Mouse (Mus musculus) heart, embryonic 15.5 days (tissue): ENCODE results near the gene Slc7a5. TPM values are rescaled to one million over a fixed set of nuclear protein-coding genes. Genes with fewer than 3 reads are reported as not detected.
A peak's percentile ranks its signal among the peaks of the same experiment; 100 is the strongest.

ENCODE experiments used
- ATAC-seq: fragments of 200-750 bp; cut with Nextera tagmentation; replicated peaks from 2 replicates; pipeline ENCODE4 v1.8.0; 2017; ENCODE audit warnings: low read depth, moderate TSS enrichment; ENCODE audit not compliant: insufficient number of reproducible peaks, insufficient read depth, low FRiP score
- H3K27ac ChIP-seq: fragments of 300-500 bp; sonication (generic); 2 replicates; pipeline ENCODE4 v1.5.1; 2015; ENCODE audit warnings: mild to moderate bottlenecking, inconsistent platforms
- H3K27me3 ChIP-seq: fragments of 300-500 bp; sonication (generic); 2 replicates; pipeline ENCODE4 v1.6.1; 2015; ENCODE audit warnings: inconsistent platforms
- H3K36me3 ChIP-seq: fragments of 300-500 bp; sonication (generic); 2 replicates; pipeline ENCODE4 v1.6.1; 2015; ENCODE audit warnings: mild to moderate bottlenecking, inconsistent platforms
- H3K4me1 ChIP-seq: fragments of 300-500 bp; sonication (generic); replicated peaks from 2 replicates; pipeline ENCODE4 v1.6.1; 2015; ENCODE audit warnings: inconsistent platforms
- H3K4me2 ChIP-seq: fragments of 300-500 bp; sonication (generic); 2 replicates; pipeline ENCODE4 v1.6.1; 2015; ENCODE audit warnings: inconsistent platforms, mild to moderate bottlenecking, moderate library complexity
- H3K4me3 ChIP-seq: fragments of 300-500 bp; sonication (generic); 2 replicates; pipeline ENCODE4 v1.5.1; 2015; ENCODE audit warnings: mild to moderate bottlenecking, inconsistent platforms
- H3K9ac ChIP-seq: fragments of 300-500 bp; sonication (generic); 2 replicates; pipeline ENCODE4 v1.6.1; 2015; ENCODE audit warnings: mild to moderate bottlenecking, inconsistent platforms
- H3K9me3 ChIP-seq: fragments of 300-500 bp; sonication (generic); replicated peaks from 2 replicates; pipeline ENCODE4 v1.6.1; 2016; ENCODE audit warnings: inconsistent platforms
- WGBS: fragments of 180-500 bp; shearing (Covaris S2); methylation state at CpG from one replicate; pipeline ENCODE4 v1.1.7; 2015; ENCODE audit warnings: mixed read lengths; 5-methylcytosine and 5-hydroxymethylcytosine counted together
- polyA plus RNA-seq: library from polyadenylated mRNA; unstranded; fragments of >200 nt; fragmentation: Nextera tagmentation; extraction: Ambion mirVana; gene quantifications from 2 replicates; pipeline ENCODE4 v1.2.1, GENCODE M21; 2015

The Slc7a5 gene
- polyA plus RNA-seq, 1 experiment from 2014 or later, result 12.0 TPM

DNA sequence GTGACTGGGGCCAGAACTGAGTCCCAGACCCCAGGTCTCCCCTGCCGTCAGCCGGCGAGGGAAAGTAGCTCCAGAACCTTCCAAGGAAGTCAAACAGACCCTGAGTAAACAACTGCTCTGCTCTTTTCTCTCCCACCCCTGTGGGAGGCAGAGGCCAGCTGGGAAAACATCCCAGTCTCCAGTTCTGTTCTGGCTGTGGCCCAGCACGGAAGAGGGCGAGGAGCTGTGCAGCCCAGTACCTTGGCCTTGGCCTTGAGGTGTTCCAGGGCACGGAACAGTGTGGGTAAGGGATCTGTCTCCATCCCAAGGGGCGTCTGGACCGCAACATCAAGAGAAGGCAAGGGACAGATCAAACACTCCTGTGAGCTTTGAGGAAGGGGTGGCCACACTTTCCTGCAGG lies 14.6 kb upstream of the Slc7a5 start:
- Histone ChIP-seq H3K4me2 (no peak overlapping the region), H3K4me1 (peaks cover 12% of the 10 kb centered on the region; the same call in 1 of the 2 replicates), H3K9ac (no peak overlapping the region), H3K4me3 (no peak overlapping the region), H3K9me3 (no peaks in the 10 kb centered on the region), H3K27me3 (no peaks in the 10 kb centered on the region), H3K36me3 (no peaks in the 10 kb centered on the region), H3K27ac (peak overlapping the region; percentile 31; the same call in 1 of the 2 replicates)
- WGBS, result 47% methylated on average over 8 of the region's 8 CpGs
- ATAC-seq, result peak; percentile 85

- H3K27me3 ChIP-seq, result no peaks in the 10 kb centered on the region
- H3K4me2 ChIP-seq, result no peak overlapping the region
- no peak for ATAC-seq
- 72% methylated on average over 8 of the region's 8 CpGs for WGBS
- H3K27ac ChIP-seq, result no peak overlapping the region
- peaks cover 12% of the 10 kb centered on the region; the same call in 1 of the 2 replicates for H3K4me1 ChIP-seq
- no peaks in the 10 kb centered on the region for H3K9me3 ChIP-seq
- no peak overlapping the region for H3K4me3 ChIP-seq
- H3K36me3 ChIP-seq, result no peaks in the 10 kb centered on the region
- no peak overlapping the region for H3K9ac ChIP-seq
Observed at GRCm38 (mm10) chr8:121921582-121921981, 14.1 kb upstream of the Slc7a5 start.

- Histone ChIP-seq H3K27ac (no peak overlapping the region), H3K4me2 (no peak overlapping the region), H3K4me1 (peaks cover 12% of the 10 kb centered on the region; the same call in 1 of the 2 replicates), H3K9ac (no peak overlapping the region), H3K9me3 (no peaks in the 10 kb centered on the region), H3K36me3 (no peaks in the 10 kb centered on the region), H3K27me3 (peaks cover 2% of the 10 kb centered on the region; the same call in 1 of the 2 replicates), H3K4me3 (no peak overlapping the region)
- ATAC-seq, result no peak
- WGBS, result 41% methylated on average over 3 of the region's 3 CpGs
Observed at GRCm38 (mm10) chr8:121919731-121920130, 12.2 kb upstream of the Slc7a5 start.

DNA sequence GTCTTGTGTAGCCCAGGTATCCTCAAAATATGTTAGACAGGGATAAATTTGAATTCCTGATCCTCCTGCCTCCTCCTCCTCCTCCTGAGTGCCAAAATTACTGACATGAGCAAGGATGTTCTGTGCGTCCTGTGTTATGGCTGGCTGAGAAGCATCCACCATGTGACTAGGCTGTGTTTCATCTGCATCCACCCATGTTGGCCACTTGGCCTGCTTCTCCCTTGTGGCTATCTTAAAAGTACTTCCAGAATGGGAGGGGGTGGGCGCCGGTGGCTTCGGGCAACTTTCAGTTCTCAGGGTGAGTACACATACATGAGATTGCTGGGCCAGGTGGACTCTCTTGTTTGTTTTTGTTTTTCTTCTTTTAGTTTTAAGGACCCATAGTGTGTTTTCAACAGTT lies 11.7 kb upstream of the Slc7a5 start:
- Histone ChIP-seq H3K27me3 (peaks cover 3% of the 10 kb centered on the region; the same call in 1 of the 2 replicates), H3K27ac (no peak overlapping the region), H3K9ac (no peak overlapping the region), H3K9me3 (no peaks in the 10 kb centered on the region), H3K36me3 (no peaks in the 10 kb centered on the region), H3K4me2 (no peak overlapping the region), H3K4me1 (peaks cover 12% of the 10 kb centered on the region; the same call in 1 of the 2 replicates), H3K4me3 (no peak overlapping the region)
- ATAC-seq, result no peak
- WGBS, result 51% methylated on average over 4 of the region's 4 CpGs

GRCm38 (mm10) chr8:121913378-121913777 lies 5.9 kb upstream of the Slc7a5 start:
- Histone ChIP-seq H3K27me3 (peaks cover 3% of the 10 kb centered on the region; the same call in 1 of the 2 replicates), H3K36me3 (no peaks in the 10 kb centered on the region), H3K4me3 (no peak overlapping the region), H3K9ac (no peak overlapping the region), H3K4me1 (peaks cover 8% of the 10 kb centered on the region), H3K4me2 (no peak overlapping the region), H3K9me3 (no peaks in the 10 kb centered on the region), H3K27ac (no peak overlapping the region)
- no peak for ATAC-seq
- 72% methylated on average over 8 of the region's 8 CpGs for WGBS

DNA sequence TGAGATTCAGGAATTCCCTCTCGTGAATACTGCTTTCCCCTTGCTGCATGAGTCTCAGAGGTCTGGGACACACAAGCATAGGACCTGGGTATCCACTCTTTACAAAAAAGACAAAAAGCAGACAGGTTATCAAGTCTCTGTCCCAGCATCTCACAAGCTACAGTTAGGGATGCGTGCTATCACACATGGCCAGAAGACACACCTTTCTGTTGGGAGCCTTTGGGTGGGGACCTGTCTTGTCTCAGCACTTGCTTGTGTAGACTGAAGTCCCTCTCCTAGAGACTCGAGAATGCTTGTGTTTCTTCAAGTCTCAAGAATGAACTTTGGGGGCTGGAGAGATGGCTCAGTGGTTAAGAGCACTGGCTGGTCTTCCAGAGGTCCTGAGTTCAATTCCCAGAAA lies 5.3 kb upstream of the Slc7a5 start:
- no peak for ATAC-seq
- Histone ChIP-seq H3K27ac (no peak overlapping the region), H3K36me3 (no peaks in the 10 kb centered on the region), H3K4me3 (no peak overlapping the region), H3K27me3 (peaks cover 3% of the 10 kb centered on the region; the same call in 1 of the 2 replicates), H3K4me1 (peaks cover 12% of the 10 kb centered on the region), H3K9me3 (no peaks in the 10 kb centered on the region), H3K4me2 (no peak overlapping the region), H3K9ac (no peak overlapping the region)
- WGBS, result 64% methylated on average over 3 of the region's 3 CpGs

GRCm38 (mm10) chr8:121911987-121912386 lies 4.5 kb upstream of the Slc7a5 start:
- Histone ChIP-seq H3K9ac (no peak overlapping the region), H3K27ac (no peak overlapping the region), H3K27me3 (peaks cover 3% of the 10 kb centered on the region; the same call in 1 of the 2 replicates), H3K36me3 (no peaks in the 10 kb centered on the region), H3K9me3 (no peaks in the 10 kb centered on the region), H3K4me2 (no peak overlapping the region), H3K4me1 (peaks cover 13% of the 10 kb centered on the region), H3K4me3 (no peak overlapping the region)
- WGBS, result 57% methylated on average over 7 of the region's 7 CpGs
- no peak for ATAC-seq

DNA sequence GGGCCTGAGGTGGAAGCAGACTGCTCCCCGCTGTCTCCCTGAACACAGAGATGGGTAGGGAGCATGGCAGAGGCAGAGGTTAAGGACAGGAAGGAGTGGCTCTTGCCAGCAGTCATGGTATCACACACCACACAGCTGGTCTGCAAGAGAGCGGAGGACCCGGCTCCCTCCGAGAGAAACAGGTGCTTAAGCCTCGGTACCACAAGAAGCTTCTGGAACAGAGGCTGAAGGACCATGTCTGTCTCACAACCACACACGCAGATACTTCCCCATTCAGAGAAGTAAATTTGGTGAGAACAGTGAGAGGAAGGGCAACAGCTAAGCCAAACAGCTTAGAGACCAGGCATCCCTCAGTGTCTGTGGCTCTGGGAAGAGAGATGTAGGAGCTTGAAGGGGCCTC lies 3.9 kb upstream of the Slc7a5 start:
- Histone ChIP-seq H3K27ac (no peak overlapping the region), H3K36me3 (no peaks in the 10 kb centered on the region), H3K4me2 (no peak overlapping the region), H3K9ac (no peak overlapping the region), H3K27me3 (peaks cover 3% of the 10 kb centered on the region; the same call in 1 of the 2 replicates), H3K4me3 (no peak overlapping the region), H3K9me3 (no peaks in the 10 kb centered on the region), H3K4me1 (peaks cover 19% of the 10 kb centered on the region)
- 84% methylated on average over 6 of the region's 6 CpGs for WGBS
- no peak for ATAC-seq

DNA sequence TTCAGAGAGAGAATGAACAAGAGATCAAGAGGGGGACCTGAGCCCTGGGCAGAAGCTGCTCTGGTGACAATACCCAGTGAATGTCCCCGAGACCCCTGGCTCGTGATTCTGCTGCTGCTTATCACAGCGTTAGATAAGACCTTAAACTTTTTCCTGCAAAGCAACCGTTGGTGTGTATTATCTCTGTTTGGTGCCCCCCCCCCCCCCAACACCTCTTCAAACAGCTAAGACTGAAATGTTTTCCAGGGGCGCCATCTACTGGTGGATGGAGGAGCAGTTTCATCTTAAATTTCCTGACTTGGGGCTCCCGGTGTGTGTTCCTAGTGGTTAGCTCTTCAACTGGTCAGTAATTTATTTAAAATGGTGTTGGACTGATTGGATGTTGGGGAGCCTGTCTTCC lies 2.2 kb upstream of the Slc7a5 start:
- Histone ChIP-seq H3K27me3 (no peaks in the 10 kb centered on the region; the same call in 1 of the 2 replicates), H3K9ac (no peak overlapping the region), H3K4me3 (no peak overlapping the region), H3K27ac (no peak overlapping the region), H3K9me3 (no peaks in the 10 kb centered on the region), H3K36me3 (no peaks in the 10 kb centered on the region), H3K4me2 (peak overlapping the region; percentile 22; the same call in 1 of the 2 replicates), H3K4me1 (peaks cover 29% of the 10 kb centered on the region)
- 2% methylated on average over 6 of the region's 6 CpGs for WGBS
- no peak for ATAC-seq

- WGBS, result 61% methylated on average over 8 of the region's 8 CpGs
- H3K4me2 ChIP-seq, result no peak overlapping the region
- no peak overlapping the region for H3K9ac ChIP-seq
- H3K4me3 ChIP-seq, result no peak overlapping the region
- no peaks in the 10 kb centered on the region; the same call in 1 of the 2 replicates for H3K27me3 ChIP-seq
- no peak overlapping the region for H3K27ac ChIP-seq
- peaks cover 31% of the 10 kb centered on the region for H3K4me1 ChIP-seq
- no peaks in the 10 kb centered on the region for H3K9me3 ChIP-seq
- H3K36me3 ChIP-seq, result no peaks in the 10 kb centered on the region
- no peak for ATAC-seq
Observed at GRCm38 (mm10) chr8:121909148-121909541, 1.7 kb upstream of the Slc7a5 start.

DNA sequence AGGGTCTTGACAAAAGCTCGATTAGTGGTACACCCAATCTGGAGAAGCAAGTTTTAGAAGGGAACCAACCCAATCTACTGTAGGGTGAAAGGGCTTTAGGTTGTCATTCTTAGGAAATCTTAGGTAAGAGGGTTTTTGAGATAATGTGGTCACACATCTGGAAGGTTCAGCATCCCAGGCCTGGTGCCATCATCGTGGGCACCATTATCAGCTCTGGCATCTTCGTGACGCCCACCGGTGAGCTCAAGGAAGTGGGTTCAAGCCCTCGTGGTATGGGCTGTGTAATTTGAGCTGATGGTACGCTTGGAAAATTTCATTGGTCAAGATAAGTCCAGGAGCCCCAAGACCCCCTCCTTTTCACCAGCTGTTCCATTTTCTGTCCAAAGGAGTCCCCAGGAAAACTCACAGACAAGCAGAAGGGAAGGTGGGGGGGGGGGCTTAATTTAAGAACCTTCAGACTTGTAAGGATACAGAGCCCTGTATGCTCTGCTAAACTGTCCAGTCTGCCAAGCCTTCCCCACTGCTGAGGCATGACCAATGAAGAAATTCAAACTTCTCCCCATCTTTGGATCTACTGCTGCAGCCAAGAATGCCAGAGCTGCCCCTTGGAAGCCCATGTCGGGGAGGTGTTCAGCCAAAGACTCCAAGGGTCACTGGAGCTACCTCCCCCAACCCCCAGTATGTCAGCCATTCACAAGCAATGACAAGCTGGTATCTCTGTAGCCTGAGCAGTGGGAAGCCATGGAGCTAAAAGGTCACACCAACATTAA lies 1.1 kb upstream of the Slc7a5 start:
- ATAC-seq, result no peak
- WGBS, result 45% methylated on average over 8 of the region's 8 CpGs
- H3K27me3 ChIP-seq, result no peaks in the 10 kb centered on the region; the same call in 1 of the 2 replicates

More for the DNA sequence above, 1.1 kb upstream of the Slc7a5 start:
- Histone ChIP-seq H3K9me3 (no peaks in the 10 kb centered on the region), H3K9ac (no peak overlapping the region), H3K4me1 (peaks cover 36% of the 10 kb centered on the region), H3K36me3 (no peaks in the 10 kb centered on the region), H3K27ac (no peak overlapping the region), H3K4me3 (0 out of 2 replicates have a peak overlapping the region, but pooled peaks have one; percentile 82), H3K4me2 (peak overlapping the region; percentile 97)
